Mouse (Mus musculus) liver, embryonic 16.5 days (tissue): ENCODE measurements at regions not wholly inside any gene's neighbourhood (a gene's known extent, or its start where the extent isn't known, plus 50 kb on each side); places are given as distances from the start of the nearest gene placed in this dataset.

Experiments
- ATAC-seq: fragments of 200-750 bp; cut with Nextera tagmentation; 2 replicates; pipeline ENCODE4 v1.8.0; 2017; ENCODE audit warnings: low read depth, mild to moderate bottlenecking, moderate number of reproducible peaks, moderate library complexity
- H3K27ac ChIP-seq: fragments of 300-500 bp; sonication (generic); 2 replicates; pipeline ENCODE4 v1.5.1; 2014; ENCODE audit warnings: mild to moderate bottlenecking, low read length
- H3K27me3 ChIP-seq: fragments of 300-500 bp; sonication (generic); 2 replicates; pipeline ENCODE4 v1.6.1; 2014; ENCODE audit warnings: low read depth, low read length, mixed read lengths; ENCODE audit not compliant: control insufficient read depth, insufficient read depth
- H3K36me3 ChIP-seq: fragments of 300-500 bp; sonication (generic); 2 replicates; pipeline ENCODE4 v1.6.1; 2014; ENCODE audit warnings: mild to moderate bottlenecking; ENCODE audit not compliant: control insufficient read depth, insufficient read depth
- H3K4me1 ChIP-seq: fragments of 300-500 bp; sonication (generic); 2 replicates; pipeline ENCODE4 v1.6.1; 2014; ENCODE audit warnings: low read depth, low read length, mixed read lengths; ENCODE audit not compliant: control insufficient read depth
- H3K4me2 ChIP-seq: fragments of 300-500 bp; sonication (generic); 2 replicates; pipeline ENCODE4 v1.6.1; 2014; ENCODE audit warnings: low read depth, low read length, mixed read lengths
- H3K4me3 ChIP-seq: fragments of 300-500 bp; sonication (generic); 2 replicates; pipeline ENCODE4 v1.5.1; 2014; ENCODE audit warnings: low read depth, mild to moderate bottlenecking, low read length
- H3K9ac ChIP-seq: fragments of 300-500 bp; sonication (generic); 2 replicates; pipeline ENCODE4 v1.6.1; 2014; ENCODE audit warnings: low read depth, low read length
- H3K9me3 ChIP-seq: fragments of 300-500 bp; sonication (generic); replicated peaks from 2 replicates; pipeline ENCODE4 v1.6.1; 2016; ENCODE audit warnings: low read length; ENCODE audit not compliant: control insufficient read depth
- WGBS: fragments of 180-500 bp; shearing (Covaris S2); extraction: QIAGEN DNeasy Blood & Tissue Kit; methylation state at CpG from one replicate; pipeline ENCODE4 v1.1.7; 2014; ENCODE audit not compliant: insufficient replicate concordance; 5-methylcytosine and 5-hydroxymethylcytosine counted together

- peaks cover 16% of the 10 kb centered on the region for H3K4me1 ChIP-seq
- no peaks in the 10 kb centered on the region for H3K27me3 ChIP-seq
- WGBS = 68% methylated on average over 3 of the region's 3 CpGs
- no peak overlapping the region for H3K4me3 ChIP-seq
- no peak overlapping the region for H3K27ac ChIP-seq
- no peaks in the 10 kb centered on the region for H3K9me3 ChIP-seq
- ATAC-seq = no peak
- H3K4me2 ChIP-seq = no peak overlapping the region
- H3K36me3 ChIP-seq = no peaks in the 10 kb centered on the region
- H3K9ac ChIP-seq = no peak overlapping the region
Observed at GRCm38 (mm10) chr5:75382138-75382537, 192.6 kb upstream of the Kit start.

GRCm38 (mm10) chr5:75387886-75388454, 186.7 kb upstream of the Kit start:
- Histone ChIP-seq H3K4me1 (no peaks in the 10 kb centered on the region; the same call in 1 of the 2 replicates), H3K27me3 (no peaks in the 10 kb centered on the region), H3K4me2 (peak overlapping the region; percentile 46), H3K27ac (no peak overlapping the region), H3K9me3 (no peaks in the 10 kb centered on the region), H3K36me3 (no peaks in the 10 kb centered on the region), H3K9ac (peak overlapping the region; percentile 6; the same call in 1 of the 2 replicates), H3K4me3 (peak overlapping the region; percentile 38)
- WGBS = 30% methylated on average over 13 of the region's 13 CpGs
- no peak for ATAC-seq

GRCm38 (mm10) chr5:75388699-75389260, 185.9 kb upstream of the Kit start:
- ATAC-seq = no peak
- no peak overlapping the region for H3K27ac ChIP-seq
- H3K36me3 ChIP-seq = no peaks in the 10 kb centered on the region
- H3K4me2 ChIP-seq = no peak overlapping the region
- no peaks in the 10 kb centered on the region; the same call in 1 of the 2 replicates for H3K4me1 ChIP-seq
- H3K27me3 ChIP-seq = no peaks in the 10 kb centered on the region
- no peak overlapping the region for H3K9ac ChIP-seq
- no peaks in the 10 kb centered on the region for H3K9me3 ChIP-seq
- H3K4me3 ChIP-seq = no peak overlapping the region
- WGBS = 72% methylated on average over 7 of the region's 7 CpGs

- no peaks in the 10 kb centered on the region for H3K27me3 ChIP-seq
- H3K36me3 ChIP-seq = no peaks in the 10 kb centered on the region
- no peaks in the 10 kb centered on the region; the same call in 1 of the 2 replicates for H3K4me1 ChIP-seq
- 44% methylated on average over 7 of the region's 7 CpGs for WGBS
- H3K9ac ChIP-seq = no peak overlapping the region
- H3K4me3 ChIP-seq = no peak overlapping the region
- no peaks in the 10 kb centered on the region for H3K9me3 ChIP-seq
- no peak for ATAC-seq
- no peak overlapping the region for H3K4me2 ChIP-seq
- no peak overlapping the region for H3K27ac ChIP-seq
Observed at GRCm38 (mm10) chr5:75389433-75389971, 185.2 kb upstream of the Kit start.

GRCm38 (mm10) chr5:75398820-75399219, 175.9 kb upstream of the Kit start:
- H3K4me3 ChIP-seq = no peak overlapping the region
- H3K36me3 ChIP-seq = no peaks in the 10 kb centered on the region
- no peak overlapping the region for H3K27ac ChIP-seq
- no peaks in the 10 kb centered on the region for H3K4me1 ChIP-seq
- no peaks in the 10 kb centered on the region for H3K9me3 ChIP-seq
- WGBS = 79% methylated on average over 5 of the region's 5 CpGs
- no peak for ATAC-seq
- no peak overlapping the region for H3K4me2 ChIP-seq
- H3K27me3 ChIP-seq = no peaks in the 10 kb centered on the region
- H3K9ac ChIP-seq = no peak overlapping the region

- H3K4me2 ChIP-seq = no peak overlapping the region
- H3K9me3 ChIP-seq = no peaks in the 10 kb centered on the region
- no peak overlapping the region for H3K4me3 ChIP-seq
- no peaks in the 10 kb centered on the region for H3K27me3 ChIP-seq
- H3K36me3 ChIP-seq = no peaks in the 10 kb centered on the region
- no peaks in the 10 kb centered on the region for H3K4me1 ChIP-seq
- no peak overlapping the region for H3K9ac ChIP-seq
- no peak overlapping the region for H3K27ac ChIP-seq
- 67% methylated on average over 3 of the region's 3 CpGs for WGBS
- no peak for ATAC-seq
Observed at GRCm38 (mm10) chr5:75401734-75402133, 173.0 kb upstream of the Kit start.

- H3K4me1 ChIP-seq = no peaks in the 10 kb centered on the region
- H3K9ac ChIP-seq = no peak overlapping the region
- no peak for ATAC-seq
- no peak overlapping the region for H3K4me3 ChIP-seq
- no peaks in the 10 kb centered on the region for H3K9me3 ChIP-seq
- WGBS = 47% methylated on average over 3 of the region's 3 CpGs
- no peak overlapping the region for H3K27ac ChIP-seq
- no peaks in the 10 kb centered on the region for H3K36me3 ChIP-seq
- no peak overlapping the region for H3K4me2 ChIP-seq
- no peaks in the 10 kb centered on the region for H3K27me3 ChIP-seq
Observed at GRCm38 (mm10) chr5:75402631-75403030, 172.1 kb upstream of the Kit start.

GRCm38 (mm10) chr5:75403531-75403930, 171.2 kb upstream of the Kit start:
- ATAC-seq = no peak
- Histone ChIP-seq H3K36me3 (no peaks in the 10 kb centered on the region), H3K27me3 (no peaks in the 10 kb centered on the region), H3K4me1 (no peaks in the 10 kb centered on the region), H3K9me3 (no peaks in the 10 kb centered on the region), H3K4me3 (no peak overlapping the region), H3K4me2 (no peak overlapping the region), H3K9ac (no peak overlapping the region), H3K27ac (no peak overlapping the region)
- 68% methylated on average over 5 of the region's 5 CpGs for WGBS

GRCm38 (mm10) chr5:75404601-75405285, 170.0 kb upstream of the Kit start:
- 67% methylated on average over 9 of the region's 9 CpGs for WGBS
- no peak overlapping the region for H3K27ac ChIP-seq

More at GRCm38 (mm10) chr5:75404601-75405285, 170.0 kb upstream of the Kit start:
- Histone ChIP-seq H3K36me3 (no peaks in the 10 kb centered on the region), H3K4me3 (no peak overlapping the region), H3K9me3 (no peaks in the 10 kb centered on the region), H3K4me1 (no peaks in the 10 kb centered on the region), H3K4me2 (no peak overlapping the region), H3K9ac (no peak overlapping the region), H3K27me3 (no peaks in the 10 kb centered on the region)
- no peak for ATAC-seq
